Mouse (Mus musculus) liver, adult 2 months (tissue): ENCODE measurements around the gene Ice2.

Experiments used
- CTCF ChIP-seq: fragments of 200-500 bp; IDR thresholded peaks from 2 replicates; pipeline ENCODE4 v1.5.1; 2011; ENCODE audit warnings: low read depth, low read length, control low read depth
- POLR2A ChIP-seq: fragments of 200-500 bp; IDR thresholded peaks from 2 replicates; pipeline ENCODE4 v1.6.1; 2011; ENCODE audit warnings: low read length, control low read depth; ENCODE audit not compliant: insufficient read depth; ENCODE audit errors: extremely low read depth

GRCm38 (mm10) chr9:69448801-69449200 lies 51.1 kb downstream of the Ice2 start:
- TF ChIP-seq CTCF (no peak), POLR2A (no peak)
